ENCODE assay signal across 18 mouse cellular contexts in the genomic region with DNA sequence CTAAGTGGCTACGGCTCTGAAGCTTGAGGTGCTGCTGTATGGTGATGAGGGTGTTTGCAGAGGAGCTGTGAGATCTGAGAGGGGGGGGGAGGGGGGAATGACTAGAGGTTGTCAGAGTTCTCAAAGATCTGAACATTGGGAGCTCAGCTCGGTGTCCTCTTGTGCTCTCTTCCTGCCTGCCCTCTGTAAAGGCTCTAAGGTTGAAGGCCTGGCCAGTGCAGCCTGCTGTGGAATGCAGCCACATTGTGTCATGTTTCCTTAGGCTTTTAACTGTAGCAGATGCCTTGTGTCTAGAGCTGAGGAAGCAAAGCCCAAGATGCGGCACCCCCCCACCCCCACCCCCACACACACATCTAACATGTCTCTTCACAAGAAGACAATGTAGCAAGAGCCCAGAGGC. TPM values are rescaled to one million over a fixed set of nuclear protein-coding genes. Genes with fewer than 3 reads are reported as not detected.
DNase-seq lines count a peak whose midpoint lies in the region; ATAC-seq lines count a peak whose summit lies in the region.
"Had no signal": no experiment of that assay in that cellular context is flagged by ENCODE, and none has a peak within 500 bp of the region (broad histone marks: within the 10 kb centered on the region; RNA-seq: fewer than 3 reads in every experiment).

No protein-coding gene starts in this region.

- no peaks in the 10 kb centered on the region for H3K4me1 ChIP-seq in heart, embryonic 12.5 days (replicated peaks)
- H3K4me1 ChIP-seq: forebrain, embryonic 15.5 days; heart, embryonic 13.5 days; hindbrain, embryonic 10.5 days had no signal

- 61% methylated on average over 3 of the region's 3 CpGs for WGBS in heart, embryonic 12.5 days

- ATAC-seq in heart, embryonic 12.5 days (ENCODE audit: insufficient number of reproducible peaks, low FRiP score) = 0 out of 2 replicates have a peak, but pooled peaks have one; percentile 42
- 0 out of 2 replicates have a peak, but pooled peaks have one; percentile 7 for ATAC-seq in granulocyte monocyte progenitor cell, adult 5-6 weeks (replicated peaks; ENCODE audit: poor library complexity, severe bottlenecking)
- ATAC-seq: CD4-positive, CD25-positive, alpha-beta regulatory T cell, adult 4 months; forebrain, embryonic 15.5 days had no signal

- H3K36me3 ChIP-seq in heart, embryonic 12.5 days = peaks cover 77% of the 10 kb centered on the region

- no peaks in the 10 kb centered on the region for H3K9me3 ChIP-seq in heart, embryonic 12.5 days (replicated peaks)
- H3K9me3 ChIP-seq: forebrain, embryonic 15.5 days; G1E; heart, embryonic 13.5 days; hindbrain, embryonic 10.5 days had no signal

- no peak overlapping the region for H3K27ac ChIP-seq in heart, embryonic 12.5 days (ENCODE audit: poor library complexity, severe bottlenecking)
- H3K27ac ChIP-seq: forebrain, embryonic 15.5 days; heart, adult 2 months; heart, embryonic 13.5 days; hindbrain, embryonic 10.5 days; hindbrain, embryonic 14.5 days had no signal

- no peak overlapping the region for H3K4me3 ChIP-seq in heart, embryonic 12.5 days
- H3K4me3 ChIP-seq: forebrain, embryonic 15.5 days; heart, adult 2 months; heart, embryonic 13.5 days; hindbrain, embryonic 10.5 days had no signal

- H3K4me2 ChIP-seq in heart, embryonic 12.5 days = no peak overlapping the region
- H3K4me2 ChIP-seq: forebrain, embryonic 15.5 days; heart, embryonic 13.5 days; hindbrain, embryonic 14.5 days had no signal

- DNase-seq in heart, postnatal 14 days = no peak
- DNase-seq in kidney, postnatal 14 days = peak; percentile 30
- no peak for DNase-seq in kidney, adult 9 months
- DNase-seq in CD4-positive helper T cell, adult 2 months (ENCODE audit: low read depth, low spot score) = peak; percentile 16
- DNase-seq: adrenal gland, adult 8-10 months; adrenal gland, postnatal 36 days; cerebellum, adult 2 months; cerebellum, postnatal 10 days; gastrocnemius, postnatal 36 days; heart, adult 2 months had no signal

- intact Hi-C loops in heart, postnatal 14 days (cut with DNase I) = no loop called here

- H3K27me3 ChIP-seq in heart, embryonic 12.5 days (replicated peaks) = no peaks in the 10 kb centered on the region
- H3K27me3 ChIP-seq: forebrain, embryonic 15.5 days; heart, embryonic 13.5 days had no signal

- no peak overlapping the region for H3K9ac ChIP-seq in heart, embryonic 12.5 days
- H3K9ac ChIP-seq: forebrain, embryonic 15.5 days; heart, embryonic 13.5 days; hindbrain, embryonic 14.5 days had no signal

RNA-seq across cellular contexts. Expression of a gene that starts 23.9 kb away (rescaled TPM):
- 128 and 130 TPM in 2 replicates for polyA plus RNA-seq in heart, embryonic 12.5 days (2016; fragmentation: Nextera tagmentation; extraction: Ambion mirVana)
- total RNA-seq in heart, postnatal 14 days (2021) = 10 to 100 TPM; 41.6 to 48.6 TPM
- 86.6 and 91.4 TPM in 2 replicates for total RNA-seq in granulocyte monocyte progenitor cell, adult 5-6 weeks (2014; fragmentation: Nextera tagmentation)
- total RNA-seq in granulocyte monocyte progenitor cell, adult 5-6 weeks (2017) = 99.8 and 109 TPM in 2 replicates

RNA-seq across cellular contexts. Expression of a gene that starts 24.4 kb away (rescaled TPM):
- 21.4 and 22.6 TPM in 2 replicates for polyA plus RNA-seq in heart, embryonic 12.5 days (2016; fragmentation: Nextera tagmentation; extraction: Ambion mirVana)
- 1 to 10 TPM; 9.7 TPM for total RNA-seq in heart, postnatal 14 days (2021)
- 43.2 and 52.6 TPM in 2 replicates for total RNA-seq in granulocyte monocyte progenitor cell, adult 5-6 weeks (2014; fragmentation: Nextera tagmentation)
- total RNA-seq in granulocyte monocyte progenitor cell, adult 5-6 weeks (2017) = 24.9 and 26.2 TPM in 2 replicates

RNA-seq across cellular contexts. Expression of a gene that starts 43.4 kb away (rescaled TPM):
- 35.2 and 37.9 TPM in 2 replicates for polyA plus RNA-seq in heart, embryonic 12.5 days (2016; fragmentation: Nextera tagmentation; extraction: Ambion mirVana)
- total RNA-seq in heart, postnatal 14 days (2021) = 100 to 1,000 TPM; 127 to 134 TPM
- total RNA-seq in granulocyte monocyte progenitor cell, adult 5-6 weeks (2014; fragmentation: Nextera tagmentation) = 92.9 and 128 TPM in 2 replicates
- total RNA-seq in granulocyte monocyte progenitor cell, adult 5-6 weeks (2017) = 93.0 and 101 TPM in 2 replicates

Comparison
In these comparisons a context has a peak if more than half of its experiments do, and no peak if none do; other contexts are left out.
1. DNase-seq: peak in kidney, postnatal 14 days (single experiment) and CD4-positive helper T cell, adult 2 months (single experiment); none in heart, postnatal 14 days (0 of 2) and kidney, adult 9 months (single experiment).